Mouse (Mus musculus) Muller cell, postnatal 12 days (primary cell): ENCODE measurements around the gene Gli1.
"Not testable (repeated sequence)": the region's sequence is repeated elsewhere in the genome, so short reads cannot be mapped to it uniquely, and the experiment has no call there.

ENCODE experiments used
- DNase-seq: peaks from one replicate; pipeline ENCODE4 v3.0.0-alpha.2; 2015; ENCODE audit errors: inconsistent ontology term

Gli1 gene

DNA sequence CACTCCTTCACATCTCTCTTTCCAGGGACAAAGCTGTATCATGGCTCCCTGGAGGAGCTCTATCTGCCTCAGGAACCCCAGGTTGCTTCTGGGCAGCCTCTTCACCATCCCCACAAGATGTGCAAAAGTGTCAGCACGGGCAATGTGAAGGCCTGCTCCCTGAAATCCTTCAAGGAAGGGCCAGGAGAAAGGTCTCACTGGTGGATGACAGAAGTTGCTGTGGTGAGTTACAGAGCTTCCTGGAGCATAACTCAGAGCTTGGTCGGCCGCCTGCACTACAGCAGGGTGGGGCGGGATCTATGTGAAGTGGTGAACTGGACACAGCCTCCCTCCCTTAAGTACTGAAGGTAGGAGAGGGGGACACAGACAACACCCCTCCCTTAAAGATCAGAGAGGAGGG lies 19.1 kb downstream of the Gli1 start:
- no peak for DNase-seq

DNA sequence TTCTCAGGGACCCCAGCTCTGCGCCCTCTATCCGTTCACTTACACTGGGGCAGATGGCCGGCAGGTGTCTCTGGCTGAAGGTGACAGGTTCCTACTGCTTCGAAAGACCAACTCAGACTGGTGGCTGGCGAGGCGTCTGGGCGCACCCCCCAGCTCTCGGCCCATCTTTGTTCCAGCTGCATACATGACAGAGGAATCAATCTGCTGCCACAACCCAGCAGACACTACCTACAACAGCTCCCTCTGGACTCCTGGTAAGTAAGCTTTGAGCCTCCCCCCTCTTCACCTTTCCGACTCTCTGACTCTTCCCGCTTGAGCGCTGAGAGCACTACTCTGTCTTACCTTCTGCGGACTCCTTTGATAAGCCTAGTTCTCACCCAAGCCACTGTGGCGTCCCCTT lies 19.6 kb downstream of the Gli1 start:
- no peak for DNase-seq

DNA sequence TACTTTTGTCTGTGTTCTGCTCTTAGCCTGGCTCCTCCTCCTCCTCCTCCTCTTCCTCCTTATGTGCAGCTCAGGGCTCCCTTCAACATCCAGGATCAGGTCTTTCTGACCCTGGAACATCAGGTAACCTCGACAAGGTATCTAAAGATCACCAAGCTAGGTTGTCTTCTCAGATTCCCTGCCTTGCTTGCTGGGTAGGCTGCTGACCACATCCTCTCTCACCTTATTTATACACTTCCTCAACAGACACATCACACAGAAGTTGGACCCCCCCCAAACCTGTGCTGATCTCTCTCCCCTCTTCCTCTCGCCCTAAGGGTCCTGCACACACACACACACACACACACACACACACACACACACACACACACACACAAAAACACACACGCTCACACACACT lies 20.2 kb downstream of the Gli1 start, which contains the start of gene Arhgap9:
TSS of gene Arhgap9 (plus strand) at position 344 of the 400 bp plus-strand sequence.
- no peak for DNase-seq

DNA sequence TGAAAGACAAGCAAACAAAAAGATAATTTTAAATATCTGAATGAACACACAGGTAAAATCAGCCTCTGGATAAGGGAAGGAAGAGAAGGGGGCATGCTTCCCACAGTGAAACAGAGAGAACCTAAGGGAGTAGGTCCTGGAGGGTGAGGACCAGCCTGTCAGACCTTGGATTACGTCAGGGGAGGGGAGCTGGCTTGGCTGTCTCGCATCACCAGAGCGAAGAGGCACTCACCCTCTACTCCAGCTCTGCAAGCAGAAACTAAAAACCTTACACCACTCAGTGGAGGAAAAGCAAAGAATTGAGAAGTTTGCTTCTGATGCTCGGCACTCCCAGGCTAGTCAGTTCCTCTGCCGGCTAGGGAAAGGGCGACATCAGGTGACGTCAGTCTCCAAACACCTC lies 21.8 kb downstream of the Gli1 start:
- no peak for DNase-seq

DNA sequence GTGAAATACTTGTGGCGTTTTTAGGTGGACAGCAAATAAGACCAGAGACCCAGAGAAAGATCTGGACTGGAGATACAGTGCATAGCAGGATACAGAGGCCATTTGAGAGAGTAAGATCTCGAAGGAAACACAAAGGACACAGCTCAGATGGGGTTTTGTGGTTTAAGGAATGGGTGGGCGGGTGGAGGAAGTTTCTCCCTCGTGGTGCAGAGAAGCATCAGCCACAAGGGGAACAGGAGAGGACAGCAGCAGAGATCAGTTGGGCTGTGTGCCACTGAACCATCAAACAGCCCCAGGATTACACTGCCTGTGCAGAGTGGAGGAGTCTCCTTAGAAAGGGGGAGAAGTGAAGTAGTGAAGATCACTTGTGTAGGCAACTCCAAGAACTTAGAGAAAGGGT lies 23.8 kb downstream of the Gli1 start:
- no peak for DNase-seq

DNA sequence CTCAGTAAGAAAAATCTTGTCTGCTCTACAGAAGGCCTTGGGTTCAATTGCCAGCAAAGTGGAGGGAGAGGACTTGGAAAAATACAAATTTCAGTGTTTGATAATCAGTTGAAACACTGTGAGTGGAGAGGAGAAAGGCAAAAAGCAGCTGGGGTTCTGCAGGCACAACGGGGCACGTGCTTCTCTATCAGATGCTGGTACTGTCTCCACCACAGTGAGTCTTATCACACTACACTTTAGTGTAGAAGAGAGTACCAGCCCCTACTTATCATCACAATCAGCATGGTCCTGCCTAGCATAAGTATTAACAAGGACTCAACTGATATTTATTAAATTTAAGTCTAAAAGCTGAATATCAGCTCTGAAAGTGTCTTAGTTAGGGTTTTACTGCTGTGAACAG lies 24.5 kb downstream of the Gli1 start:
- DNase-seq, result no peak

DNA sequence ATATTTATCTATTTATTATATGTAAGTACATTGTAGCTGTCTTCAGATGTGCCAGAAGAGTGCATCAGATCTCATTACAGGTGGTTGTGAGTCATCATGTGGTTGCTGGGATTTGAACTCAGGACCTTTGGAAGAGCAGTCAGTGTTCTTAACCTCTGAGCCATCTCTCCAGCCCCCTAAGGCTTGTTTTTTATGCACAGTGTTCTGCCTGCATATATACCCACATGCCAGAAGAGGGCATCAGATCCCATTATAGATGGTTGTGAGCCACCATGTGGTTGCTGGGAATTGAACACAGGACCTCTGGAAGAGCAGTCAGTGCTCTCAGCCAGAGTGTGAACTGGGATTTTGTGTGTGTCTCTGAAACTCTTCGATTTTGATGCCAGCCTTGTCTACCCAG lies 26.8 kb downstream of the Gli1 start:
- not testable (repeated sequence) for DNase-seq

DNA sequence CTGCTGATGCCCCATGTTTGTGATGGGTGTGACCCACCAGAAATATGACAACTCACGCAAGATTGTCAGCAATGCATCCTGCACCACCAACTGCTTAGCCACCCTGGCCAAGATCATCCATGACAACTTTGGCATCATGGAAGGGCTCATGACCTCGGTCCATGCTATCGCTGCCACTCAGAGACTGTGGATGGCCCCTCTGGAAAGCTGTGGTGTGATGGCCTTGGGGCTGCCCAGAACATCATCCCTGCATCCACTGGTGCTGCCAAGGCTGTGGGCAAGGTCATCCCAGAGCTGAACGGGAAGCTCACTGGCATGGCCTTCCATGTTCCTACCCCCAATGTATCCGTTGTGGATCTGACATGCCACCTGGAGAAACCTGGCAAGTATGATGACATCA lies 28.3 kb downstream of the Gli1 start:
- DNase-seq, result not testable (repeated sequence)

DNA sequence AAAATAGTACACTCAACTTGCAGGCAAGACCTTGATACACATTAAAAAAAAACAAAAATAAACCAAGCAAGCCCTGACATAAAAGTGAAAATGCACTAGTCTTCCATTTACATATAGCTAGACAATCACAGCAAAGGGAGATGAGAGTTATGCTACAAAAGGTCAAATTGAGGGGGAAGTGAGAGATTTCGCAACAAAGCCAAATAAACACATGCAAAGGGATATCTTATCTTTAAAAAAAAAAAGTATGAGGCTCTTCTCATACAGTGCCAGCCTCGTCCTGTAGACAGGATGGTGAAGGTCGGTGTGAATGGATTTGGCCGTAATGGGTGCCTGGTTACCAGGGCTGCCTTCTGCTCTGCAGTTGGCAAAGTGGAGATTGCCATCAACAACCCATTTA lies 28.9 kb downstream of the Gli1 start:
- no peak for DNase-seq

DNA sequence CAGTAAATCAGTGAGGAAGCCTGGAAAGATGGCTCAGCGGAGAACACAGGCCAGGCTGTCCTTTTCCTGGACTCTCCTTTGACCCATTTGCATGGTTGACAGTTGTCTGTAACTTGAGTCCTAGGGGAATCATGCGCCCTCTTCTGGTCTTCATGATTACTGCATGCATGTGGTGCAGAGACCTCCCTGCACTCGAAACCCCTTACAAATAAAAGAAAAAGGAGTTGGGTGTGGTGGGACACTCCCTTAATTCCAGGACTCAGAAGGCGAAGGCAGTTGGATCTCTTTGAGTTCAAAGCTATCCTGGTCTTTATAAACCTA lies 29.5 kb downstream of the Gli1 start:
- DNase-seq, result peak; percentile 78

DNA sequence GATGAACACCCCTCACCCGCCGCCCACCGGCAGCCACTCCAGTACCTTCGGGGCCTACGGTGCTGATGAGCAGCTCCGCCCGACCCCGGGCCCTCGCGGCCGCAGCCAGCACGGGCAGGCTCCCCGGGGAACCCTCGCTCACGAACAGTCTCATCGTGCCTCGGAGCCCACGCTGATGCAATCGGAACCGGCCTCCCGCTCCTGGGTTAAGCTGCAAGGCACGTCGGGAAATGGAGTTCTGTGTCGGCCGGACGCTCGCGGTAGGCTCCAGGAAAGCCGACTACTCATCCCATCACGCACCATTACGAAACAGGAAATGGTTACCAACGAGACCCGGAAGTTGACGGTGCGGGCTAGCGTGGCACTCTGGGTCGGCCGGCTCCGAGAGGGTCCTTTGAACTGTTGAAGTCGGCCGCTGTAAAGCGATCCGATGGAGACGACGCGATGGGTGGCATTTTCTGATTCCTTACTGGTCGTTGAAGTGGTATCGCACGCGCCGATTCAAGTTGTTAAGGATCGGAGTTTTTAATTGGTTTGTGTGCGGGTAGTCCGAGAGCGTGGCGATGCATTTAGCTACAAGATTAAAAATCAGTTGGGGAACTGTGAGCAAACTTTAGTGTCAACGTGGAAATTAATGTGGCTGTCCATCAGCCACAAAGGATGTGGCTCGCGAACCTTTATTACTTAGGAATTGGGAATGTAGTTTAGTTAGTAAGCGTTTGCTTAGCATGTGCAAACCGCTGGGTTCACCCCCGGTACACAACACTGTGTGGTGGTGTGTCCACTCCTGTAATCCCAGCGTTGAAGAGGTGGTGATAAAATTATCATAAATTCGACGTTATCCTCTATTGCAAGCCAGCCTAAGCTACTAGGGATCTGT lies 30.1 kb downstream of the Gli1 start, which contains the start of gene Mars:
TSS of gene Mars (minus strand) at position 311 of the 880 bp plus-strand sequence.
- peak; percentile 95 for DNase-seq

DNA sequence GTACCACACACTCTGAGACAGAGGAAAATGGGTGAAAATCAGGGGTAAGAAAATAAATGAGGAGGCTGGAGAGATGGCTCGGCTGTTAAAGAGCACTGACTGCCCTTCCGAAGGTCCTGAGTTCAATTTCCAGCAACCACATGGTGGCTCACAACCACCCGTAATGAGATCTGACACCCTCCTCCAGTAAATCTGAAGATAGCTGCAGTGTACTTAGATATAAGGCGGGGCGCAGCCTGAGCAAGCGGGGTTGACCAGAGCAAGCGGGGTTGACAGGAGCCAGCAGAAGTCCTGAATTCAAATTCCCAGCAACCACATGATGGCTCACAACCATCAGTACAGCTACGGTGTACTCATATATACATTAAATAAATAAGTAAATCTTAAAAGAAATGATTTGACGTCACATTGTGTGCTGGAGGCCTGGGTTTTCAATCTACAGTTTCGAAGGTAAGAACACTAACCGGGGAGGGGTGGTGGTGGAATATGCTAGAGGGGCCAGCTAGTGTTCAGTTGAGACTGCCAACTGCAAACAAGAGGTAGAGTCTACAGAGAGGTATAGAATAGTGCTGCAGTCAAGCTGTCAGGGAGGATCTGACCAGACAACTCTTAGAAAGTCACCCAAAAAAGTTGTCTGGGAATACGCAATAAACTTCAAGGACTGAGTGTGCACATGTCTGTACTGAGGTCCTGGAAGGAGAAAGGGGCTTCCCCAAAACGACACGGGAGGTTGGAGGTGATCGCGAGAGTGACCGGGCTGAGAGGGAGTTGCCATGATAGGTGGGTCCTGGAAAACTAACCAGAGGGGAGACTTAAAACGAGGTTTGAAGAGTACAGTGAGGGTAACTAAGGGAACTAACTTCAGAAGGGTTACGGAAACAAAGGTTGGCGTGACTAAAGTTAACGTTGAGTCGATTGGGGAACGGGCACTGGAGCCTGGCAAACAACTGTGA lies 31.0 kb downstream of the Gli1 start:
- DNase-seq, result peak; percentile 75

DNA sequence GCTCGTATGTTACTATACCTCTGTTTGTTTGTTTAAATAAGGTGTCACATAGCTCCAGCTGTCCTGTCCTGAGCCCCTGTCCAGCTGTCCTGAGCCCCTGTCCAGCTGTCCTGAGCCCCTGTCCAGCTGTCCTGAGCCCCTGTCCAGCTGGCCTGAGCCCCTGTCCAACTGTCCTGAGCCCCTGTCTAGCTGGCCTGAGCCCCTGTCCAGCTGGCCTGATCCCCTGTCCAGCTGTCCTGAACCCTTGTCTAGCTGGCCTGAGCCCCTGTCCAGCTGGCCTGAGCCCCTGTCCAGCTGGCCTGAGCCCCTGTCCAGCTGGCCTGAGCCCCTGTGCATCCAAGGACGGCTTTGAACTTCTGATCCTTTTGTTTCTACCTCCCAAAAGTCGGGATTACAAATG lies 32.6 kb downstream of the Gli1 start:
- not testable (repeated sequence) for DNase-seq

DNA sequence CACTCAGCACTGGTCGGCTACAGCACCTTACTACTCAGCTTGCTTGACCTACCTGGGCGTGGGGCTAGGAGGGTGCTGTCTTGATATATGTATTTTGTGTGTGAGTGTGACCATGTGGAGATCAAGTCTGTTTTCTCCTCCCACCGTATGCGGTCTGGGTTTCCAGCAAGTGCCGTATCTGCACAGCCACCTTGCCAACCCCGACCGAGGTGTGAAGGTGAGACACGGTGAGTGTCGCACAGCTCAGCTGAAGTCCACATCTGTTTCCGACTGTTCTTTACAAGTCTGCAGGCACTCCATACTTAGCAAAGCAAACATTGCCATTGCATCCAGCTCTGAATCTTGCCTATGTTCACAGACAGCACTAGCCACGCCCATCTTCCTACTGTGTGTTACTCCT lies 38.6 kb downstream of the Gli1 start:
- DNase-seq, result no peak

DNA sequence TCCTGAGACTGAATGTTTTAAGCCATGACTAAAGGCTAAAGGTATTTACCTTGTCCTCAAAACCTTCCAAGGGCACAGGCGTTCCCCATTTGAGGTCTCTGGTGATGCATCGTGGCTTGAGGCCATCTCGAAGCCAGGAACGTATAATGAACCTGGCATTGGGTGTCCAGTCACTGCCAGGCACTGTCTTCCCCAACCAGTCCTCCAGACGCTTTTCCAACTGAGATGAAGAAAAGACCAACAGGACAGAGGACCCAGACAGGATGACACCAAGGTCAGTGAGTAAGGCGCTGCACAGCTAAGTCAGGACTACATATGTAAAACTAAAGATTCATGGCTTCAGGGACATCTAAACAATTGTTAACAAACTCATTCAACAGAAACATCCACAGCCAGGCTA lies 41.4 kb downstream of the Gli1 start:
- DNase-seq, result no peak

DNA sequence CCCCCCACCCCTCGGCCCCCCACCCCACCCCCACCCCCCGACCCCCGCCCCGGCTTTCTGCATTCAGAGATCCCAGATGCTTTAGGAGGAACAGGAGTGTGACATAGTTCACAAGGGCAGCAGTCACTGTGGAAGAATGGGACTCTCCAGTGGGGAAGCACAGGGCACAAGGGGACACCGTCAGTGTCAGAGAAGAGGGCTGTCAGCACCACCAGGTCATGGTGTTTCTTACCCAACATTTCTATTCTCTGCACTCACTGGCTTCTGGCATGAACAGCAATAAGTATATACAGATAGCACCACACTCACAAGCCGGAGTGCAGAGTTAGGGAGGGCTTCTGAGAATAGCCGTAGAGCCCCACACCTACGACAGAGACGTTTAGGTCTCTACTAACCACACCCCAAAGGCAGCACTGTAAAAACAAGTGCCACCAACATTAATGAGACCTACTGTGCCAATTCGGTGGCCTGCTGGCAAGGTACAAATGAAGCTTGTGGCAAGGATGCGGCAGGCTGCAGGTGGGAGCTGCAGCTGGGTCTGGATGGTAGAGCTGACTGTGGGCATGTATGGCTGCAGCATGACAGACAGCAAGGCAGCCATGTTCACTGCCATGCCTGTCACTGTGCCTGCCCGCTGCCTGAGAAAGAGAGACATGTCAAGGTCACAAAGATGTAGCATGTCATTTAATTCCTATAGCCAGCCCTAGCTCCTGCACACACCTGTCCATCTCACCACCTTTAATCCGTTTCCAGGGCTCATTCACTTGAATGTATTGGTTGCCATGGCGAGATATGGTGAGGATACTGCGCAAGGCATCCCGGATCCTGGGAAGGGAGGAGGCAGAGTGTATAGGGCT lies 44.5 kb downstream of the Gli1 start:
- no peak for DNase-seq

DNA sequence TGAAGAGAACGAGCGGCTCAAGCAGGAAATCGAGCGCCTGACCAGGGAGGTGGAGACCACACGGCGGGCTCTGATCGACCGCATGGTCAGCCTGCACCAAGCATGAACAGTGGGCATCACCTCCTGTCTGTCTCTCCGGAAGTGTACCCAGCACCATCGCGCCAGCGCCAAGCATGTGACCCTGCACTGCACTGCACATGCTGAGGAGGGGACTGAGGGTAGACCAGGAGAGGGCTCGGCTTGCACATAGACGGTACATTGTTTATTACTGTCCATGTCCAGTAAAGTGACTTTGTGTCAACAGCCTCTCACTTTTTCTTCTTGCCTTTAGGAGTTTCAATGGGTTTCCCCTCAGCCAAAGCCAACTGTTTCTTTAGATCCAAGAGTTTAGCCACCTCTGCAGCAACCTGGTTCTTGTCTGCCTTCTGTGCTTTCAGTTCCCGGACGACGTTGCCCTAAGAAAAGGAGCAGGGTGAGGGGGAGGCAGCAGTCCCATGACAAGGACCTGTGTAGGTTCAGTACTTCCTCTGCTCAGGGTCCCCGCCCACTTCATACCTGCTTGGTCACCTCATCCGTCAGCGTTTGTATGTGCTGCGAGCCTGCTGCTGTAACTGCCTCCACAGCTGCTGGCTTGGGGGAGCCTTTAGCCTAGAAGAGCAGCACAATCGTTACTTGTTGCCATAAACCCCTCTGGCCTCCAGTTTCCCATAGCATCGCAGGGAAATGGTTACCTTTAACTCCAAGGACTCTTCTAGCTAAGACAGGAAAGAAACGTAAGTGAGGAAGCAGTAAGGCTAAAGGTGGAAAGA lies 45.6 kb downstream of the Gli1 start:
- DNase-seq, result no peak

DNA sequence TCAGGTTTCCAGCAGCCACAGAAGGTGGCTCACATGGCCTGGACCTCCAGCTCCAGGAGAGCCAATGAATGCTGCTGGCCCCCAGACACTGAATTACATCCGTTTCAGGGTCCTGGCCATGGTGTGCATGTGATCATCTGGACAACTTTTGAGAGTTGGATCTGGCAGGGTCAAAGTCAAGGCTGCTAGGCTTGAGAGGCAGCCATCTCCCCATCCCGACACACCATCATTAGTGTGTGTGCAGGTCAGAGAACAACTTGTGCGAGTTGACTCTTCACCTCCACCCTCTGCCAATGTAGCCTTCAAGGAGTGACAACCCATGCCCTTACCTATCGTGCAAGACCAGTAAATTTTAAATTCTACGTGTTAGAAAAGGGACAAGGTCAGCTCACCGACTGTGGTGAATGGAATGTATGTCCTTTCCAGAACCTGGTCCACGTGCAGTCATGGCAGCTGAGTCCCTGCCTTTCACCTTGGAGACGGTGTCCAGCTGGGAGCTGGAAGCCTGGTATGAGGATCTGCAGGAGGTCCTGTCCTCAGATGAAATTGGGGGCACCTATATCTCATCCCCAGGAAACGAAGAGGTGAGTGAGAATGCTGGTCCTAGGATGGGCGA lies 46.8 kb downstream of the Gli1 start:
- no peak for DNase-seq

DNA sequence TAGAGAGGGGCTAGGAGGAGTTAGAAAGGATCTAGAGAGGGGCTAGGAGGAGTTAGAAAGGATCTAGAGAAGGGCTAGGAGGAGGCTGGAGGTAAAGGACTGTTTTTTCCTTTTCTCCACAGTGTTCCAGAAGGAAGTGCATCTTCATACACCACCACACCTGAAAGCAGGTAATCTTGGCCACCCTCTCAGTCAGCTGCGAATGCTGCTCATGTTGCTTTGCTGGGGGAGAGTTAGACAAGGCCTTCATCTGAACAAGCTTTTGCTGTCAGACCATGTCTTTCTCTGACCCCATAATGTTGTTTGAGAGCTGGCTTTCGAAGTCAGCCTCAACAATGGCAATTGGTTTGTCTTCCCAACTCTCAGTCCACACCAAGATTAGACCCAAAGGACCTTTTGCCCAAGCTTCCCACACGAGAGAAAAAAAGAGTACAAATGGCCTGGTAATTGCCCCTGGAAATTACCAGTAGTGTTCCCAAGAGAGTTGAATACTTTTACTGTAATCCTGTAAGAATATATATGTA lies 48.1 kb downstream of the Gli1 start:
- no peak for DNase-seq

DNA sequence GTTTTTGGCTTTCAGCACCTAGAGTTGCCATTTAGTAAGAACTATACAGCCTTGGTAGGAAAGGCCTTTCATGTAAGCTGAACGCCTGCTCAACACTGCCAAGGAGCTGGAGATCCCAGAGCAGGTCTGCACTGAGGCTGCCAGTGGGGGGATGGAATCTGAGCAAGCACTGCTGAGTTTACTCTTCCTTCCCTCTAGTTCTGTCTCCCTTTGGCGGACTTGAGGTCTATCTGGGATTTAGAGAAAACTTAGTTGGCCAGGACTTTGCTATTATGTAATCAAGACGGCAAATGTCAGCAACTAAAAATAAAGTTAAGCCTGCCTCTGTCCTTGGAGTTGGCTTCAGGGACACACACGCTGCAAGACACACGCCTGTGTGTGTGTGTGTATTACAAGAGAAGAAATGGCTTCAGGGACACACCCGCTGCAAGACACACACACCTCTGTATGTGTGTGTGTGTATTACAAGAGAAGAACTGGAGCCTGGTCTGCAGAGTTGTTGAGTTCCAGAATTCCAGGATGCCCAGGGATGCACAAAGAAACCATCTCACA lies 48.7 kb downstream of the Gli1 start:
- no peak for DNase-seq
